Mouse (Mus musculus): ENCODE results near the gene Wipf2. TPM values are rescaled to one million over a fixed set of nuclear protein-coding genes. Genes with fewer than 3 reads are reported as not detected.

Wipf2 gene
- polyA plus RNA-seq, 1 experiment from 2014 or later = 3.9 TPM

DNA sequence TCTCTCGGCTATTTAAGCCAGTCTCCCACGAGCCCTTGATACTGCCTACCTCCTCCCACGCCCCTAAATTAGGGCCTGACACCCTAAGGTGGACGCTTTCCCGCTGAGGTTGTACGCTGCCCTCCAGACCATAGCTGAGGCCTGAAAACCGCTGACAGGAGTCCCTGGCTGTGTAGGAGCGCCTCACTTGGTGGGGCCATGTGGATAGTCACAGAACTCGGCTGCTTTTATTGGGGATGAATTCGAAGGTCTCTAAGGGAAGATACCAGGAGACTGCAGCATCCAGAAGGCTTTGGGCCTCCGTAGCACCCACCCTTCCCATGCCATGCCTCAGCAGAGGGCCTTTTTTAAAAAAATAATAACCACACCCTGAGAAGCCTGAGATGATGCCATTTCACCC, 25.5 kb upstream of the Wipf2 start:
- Histone ChIP-seq H3K9me3 (replicated peaks) (no peaks in the 10 kb centered on the region), H3K36me3 (peaks cover 22% of the 10 kb centered on the region), H3K27ac (replicated peaks) (no peak overlapping the region), H3K27me3 (ENCODE audit: low read depth, poor library complexity, severe bottlenecking) (peaks cover 46% of the 10 kb centered on the region), H3K4me3 (peak overlapping the region; percentile 75), H3K4me1 (peaks cover 54% of the 10 kb centered on the region)
- no peak for DNase-seq (ENCODE audit: low spot score)
- 46% methylated on average over 11 of the region's 11 CpGs for WGBS

DNA sequence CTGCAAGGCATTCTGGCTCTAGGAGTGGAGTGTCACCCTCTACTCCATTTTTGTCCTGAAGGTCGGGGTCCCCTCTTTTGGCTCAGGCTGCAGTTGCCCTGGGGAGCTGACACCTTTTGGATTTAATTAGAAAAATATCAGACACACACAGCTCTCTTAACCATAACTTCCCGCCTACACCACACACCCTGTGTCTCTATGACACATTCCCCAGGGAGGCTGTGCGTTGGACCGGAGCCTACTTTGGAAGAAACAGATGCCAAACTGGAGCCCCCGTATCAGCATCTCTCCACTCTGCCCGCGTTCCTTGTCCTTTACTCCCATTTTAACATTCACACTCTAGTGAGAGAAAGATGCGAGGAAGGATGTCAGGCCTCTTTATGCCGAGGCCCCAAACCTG, 24.9 kb upstream of the Wipf2 start:
- Histone ChIP-seq H3K4me3 (no peak overlapping the region), H3K4me1 (peaks cover 54% of the 10 kb centered on the region), H3K36me3 (peaks cover 16% of the 10 kb centered on the region), H3K27ac (replicated peaks) (no peak overlapping the region), H3K9me3 (replicated peaks) (no peaks in the 10 kb centered on the region), H3K27me3 (ENCODE audit: low read depth, poor library complexity, severe bottlenecking) (peaks cover 46% of the 10 kb centered on the region)
- no peak for DNase-seq (ENCODE audit: low spot score)
- 81% methylated on average over 9 of the region's 9 CpGs for WGBS

DNA sequence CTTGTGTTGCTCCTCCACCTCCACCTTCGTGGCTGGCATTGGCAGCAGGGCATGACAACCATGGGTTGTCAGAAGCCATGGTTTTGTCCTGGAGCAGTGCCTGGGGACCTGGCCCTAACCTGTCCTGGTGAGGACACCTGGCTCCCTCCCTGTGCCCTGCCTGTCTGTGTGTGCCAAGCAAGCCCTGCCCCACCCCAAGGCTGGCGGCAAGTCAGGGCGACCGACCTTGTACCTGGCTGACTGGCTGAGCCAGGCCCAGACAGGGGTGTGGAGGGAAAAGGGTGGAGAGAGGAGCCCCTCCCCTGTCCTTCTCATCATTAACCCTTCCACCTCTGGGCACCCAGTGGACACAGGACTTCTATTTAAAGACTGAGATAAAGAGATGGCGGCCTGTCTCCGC, 24.0 kb upstream of the Wipf2 start:
- Histone ChIP-seq H3K27ac (replicated peaks) (no peak overlapping the region), H3K4me3 (no peak overlapping the region), H3K27me3 (ENCODE audit: low read depth, poor library complexity, severe bottlenecking) (peaks cover 46% of the 10 kb centered on the region), H3K36me3 (peaks cover 7% of the 10 kb centered on the region), H3K4me1 (peaks cover 47% of the 10 kb centered on the region), H3K9me3 (replicated peaks) (no peaks in the 10 kb centered on the region)
- whole genome bisulfite sequencing = 52% methylated on average over 6 of the region's 6 CpGs
- no peak for DNase-seq (ENCODE audit: low spot score)

DNA sequence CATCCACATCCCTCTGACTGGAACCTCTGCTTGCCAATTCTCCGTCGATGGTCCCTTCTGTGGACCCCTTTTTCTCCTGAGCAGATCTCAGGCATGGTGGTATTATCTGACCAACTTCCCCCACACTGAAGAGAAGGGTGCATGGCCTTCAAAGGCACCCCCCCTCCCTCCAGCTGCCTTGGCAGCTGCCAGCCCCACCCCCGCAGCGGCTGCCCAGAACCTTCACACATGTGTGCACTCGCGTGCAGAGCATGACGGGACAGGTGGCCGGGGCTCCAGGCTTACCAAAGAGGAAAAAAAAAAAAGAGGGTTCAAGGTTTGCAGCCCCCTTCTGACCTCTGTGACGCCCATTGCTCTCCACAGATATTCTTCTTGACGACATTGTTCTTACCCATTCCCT, 23.5 kb upstream of the Wipf2 start:
- Histone ChIP-seq H3K27me3 (ENCODE audit: low read depth, poor library complexity, severe bottlenecking) (peaks cover 46% of the 10 kb centered on the region), H3K27ac (replicated peaks) (no peak overlapping the region), H3K4me1 (peaks cover 42% of the 10 kb centered on the region), H3K9me3 (replicated peaks) (no peaks in the 10 kb centered on the region), H3K36me3 (peaks cover 2% of the 10 kb centered on the region), H3K4me3 (no peak overlapping the region)
- 79% methylated on average over 10 of the region's 10 CpGs for WGBS
- no peak for DNase-seq (ENCODE audit: low spot score)

DNA sequence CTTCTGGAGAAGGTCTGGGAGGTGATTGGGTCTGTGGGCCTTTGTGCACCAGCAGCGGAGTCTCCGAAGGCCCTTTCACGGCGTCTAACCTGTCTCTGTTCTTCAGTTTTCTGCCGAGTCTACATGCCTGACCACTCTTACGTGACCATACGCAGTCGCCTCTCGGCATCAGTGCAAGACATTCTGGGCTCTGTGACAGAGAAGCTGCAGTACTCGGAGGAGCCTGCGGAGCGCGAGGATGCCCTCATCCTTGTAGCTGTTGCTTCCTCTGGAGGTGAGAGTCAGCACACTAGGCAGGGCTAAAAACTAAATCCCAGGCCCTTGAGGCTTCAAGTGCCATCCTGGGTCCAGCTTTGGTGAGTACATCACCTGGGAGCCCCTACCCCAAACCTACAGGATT, 17.4 kb upstream of the Wipf2 start:
- Histone ChIP-seq H3K4me3 (no peak overlapping the region), H3K36me3 (no peaks in the 10 kb centered on the region), H3K27me3 (ENCODE audit: low read depth, poor library complexity, severe bottlenecking) (peaks cover 28% of the 10 kb centered on the region), H3K27ac (replicated peaks) (no peak overlapping the region), H3K4me1 (peaks cover 24% of the 10 kb centered on the region), H3K9me3 (replicated peaks) (no peaks in the 10 kb centered on the region)
- WGBS = 55% methylated on average over 13 of the region's 13 CpGs
- DNase-seq (ENCODE audit: low spot score) = no peak

DNA sequence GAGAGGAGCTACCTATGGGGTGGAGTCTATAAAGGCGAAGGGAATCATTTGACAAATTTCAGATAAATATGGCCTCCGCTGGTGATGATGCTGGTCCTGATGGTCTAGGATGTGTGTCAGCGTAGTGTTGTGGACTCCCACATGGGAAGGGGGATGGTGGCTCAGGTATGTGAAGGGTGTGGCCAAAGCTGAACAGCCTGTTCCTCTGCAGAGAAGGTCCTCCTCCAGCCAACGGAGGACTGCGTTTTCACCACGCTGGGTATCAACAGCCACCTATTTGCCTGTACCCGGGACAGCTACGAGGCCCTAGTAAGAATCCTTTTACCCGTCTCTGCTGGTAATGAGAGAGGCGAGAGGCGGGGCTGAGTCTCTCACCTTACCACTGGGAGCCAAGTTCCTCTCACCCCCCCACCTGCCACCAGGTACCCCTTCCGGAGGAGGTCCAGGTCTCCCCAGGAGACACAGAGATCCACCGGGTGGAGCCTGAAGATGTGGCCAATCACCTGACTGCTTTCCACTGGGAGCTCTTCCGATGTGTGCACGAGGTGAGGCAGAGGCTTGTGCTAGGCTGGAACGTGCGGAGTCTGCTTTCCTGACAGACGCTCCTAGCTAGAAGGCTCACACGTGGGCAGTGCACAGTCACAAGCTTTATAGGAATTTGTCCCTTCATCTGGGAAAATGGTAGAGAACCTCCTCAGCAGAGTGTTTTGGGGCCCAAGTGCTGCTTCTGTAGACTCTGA, 16.4 kb upstream of the Wipf2 start:
- Histone ChIP-seq H3K27me3 (ENCODE audit: low read depth, poor library complexity, severe bottlenecking) (peaks cover 31% of the 10 kb centered on the region), H3K27ac (replicated peaks) (no peak overlapping the region), H3K9me3 (replicated peaks) (no peaks in the 10 kb centered on the region), H3K36me3 (no peaks in the 10 kb centered on the region), H3K4me3 (no peak overlapping the region), H3K4me1 (peaks cover 28% of the 10 kb centered on the region)
- WGBS = 66% methylated on average over 19 of the region's 19 CpGs
- no peak for DNase-seq (ENCODE audit: low spot score)

DNA sequence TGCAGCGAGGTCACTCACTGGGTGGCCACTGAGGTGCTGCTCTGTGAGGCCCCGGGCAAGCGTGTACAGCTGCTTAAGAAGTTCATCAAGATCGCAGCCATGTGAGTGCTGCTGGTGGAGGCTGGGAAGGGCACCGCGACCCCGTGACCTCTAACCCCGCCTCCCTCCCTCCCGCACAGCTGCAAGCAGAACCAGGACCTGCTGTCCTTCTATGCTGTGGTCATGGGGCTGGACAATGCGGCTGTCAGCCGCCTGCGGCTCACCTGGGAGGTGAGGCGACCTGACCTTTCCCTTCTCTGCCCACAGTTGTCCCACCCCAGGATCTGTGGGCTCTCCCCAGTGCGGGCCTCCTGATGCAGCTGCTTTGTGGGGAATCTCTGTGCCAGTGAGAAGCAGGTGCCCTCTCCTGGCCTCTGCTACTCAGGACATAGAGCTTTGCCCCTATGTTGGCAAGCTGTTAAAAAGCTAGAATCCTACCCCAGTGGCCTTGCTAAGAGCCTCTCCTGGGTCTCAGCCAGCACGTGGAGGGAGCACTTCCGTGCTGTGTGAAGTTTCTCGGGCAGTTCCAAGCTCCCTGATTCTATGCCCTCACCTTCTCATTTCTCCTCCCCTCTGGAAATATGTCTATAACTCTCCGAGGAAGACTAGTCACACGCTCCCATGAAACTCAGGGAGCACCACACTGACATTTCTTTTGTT, 14.1 kb upstream of the Wipf2 start:
- Histone ChIP-seq H3K27ac (replicated peaks) (peak overlapping the region; percentile 74), H3K36me3 (no peaks in the 10 kb centered on the region), H3K4me3 (peak overlapping the region; percentile 33)

DNA sequence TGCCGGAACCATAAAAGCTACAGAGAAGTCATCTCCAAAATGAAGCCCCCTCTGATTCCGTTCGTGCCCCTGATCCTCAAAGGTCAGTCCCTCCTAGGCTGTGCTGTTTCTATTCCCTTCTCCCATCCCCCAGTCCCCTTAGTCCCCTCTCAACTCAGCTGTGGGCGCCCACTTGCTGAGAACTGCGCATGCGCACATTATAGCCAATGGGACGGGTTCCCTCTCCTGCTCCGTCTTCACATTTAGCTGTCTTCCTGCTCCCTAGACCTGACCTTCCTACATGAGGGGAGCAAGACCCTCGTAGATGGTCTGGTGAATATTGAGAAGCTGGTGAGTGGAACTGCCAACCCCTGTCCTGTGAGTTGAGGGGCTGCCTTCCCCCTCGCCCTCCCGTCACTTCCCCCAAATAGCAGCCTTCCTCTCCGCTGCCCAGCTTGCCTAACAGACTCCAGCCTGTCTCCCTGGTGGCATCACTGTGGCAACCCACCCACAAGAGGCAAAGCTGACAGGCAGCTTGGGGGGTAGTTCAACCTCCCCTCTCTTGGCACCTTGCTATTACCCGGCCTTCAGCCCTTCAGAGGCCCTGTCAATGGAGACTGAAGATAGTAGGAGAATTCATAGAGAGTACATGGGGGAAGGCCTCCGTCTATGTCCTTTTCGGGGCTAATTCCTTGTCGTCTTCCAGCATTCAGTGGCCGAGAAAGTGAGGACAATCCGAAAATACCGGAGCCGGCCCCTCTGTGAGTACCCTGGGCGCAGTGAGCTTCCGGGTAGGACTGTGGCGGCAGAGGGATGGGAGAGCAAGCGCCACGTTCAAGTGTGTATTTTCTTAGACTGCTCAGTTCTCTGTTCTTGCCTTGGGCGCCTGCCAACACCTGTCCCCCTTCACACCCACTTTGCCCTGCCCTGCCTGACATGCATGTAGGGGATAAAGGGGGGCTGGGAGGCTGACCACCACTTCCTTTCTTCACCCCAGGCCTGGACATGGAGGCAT, 13.0 kb upstream of the Wipf2 start:
- H3K4me1 ChIP-seq = peaks cover 36% of the 10 kb centered on the region
- H3K4me3 ChIP-seq = no peak overlapping the region
- no peaks in the 10 kb centered on the region for H3K9me3 ChIP-seq (replicated peaks)
- 71% methylated on average over 26 of the region's 26 CpGs for WGBS
- H3K27me3 ChIP-seq (ENCODE audit: low read depth, poor library complexity, severe bottlenecking) = peaks cover 34% of the 10 kb centered on the region
- no peaks in the 10 kb centered on the region for H3K36me3 ChIP-seq
- DNase-seq (ENCODE audit: low spot score) = peak; percentile 50
- H3K27ac ChIP-seq (replicated peaks) = peak overlapping the region; percentile 74

More for the DNA sequence above, 14.1 kb upstream of the Wipf2 start:
- DNase-seq (ENCODE audit: low spot score) = peak; percentile 58
- 9% methylated on average over 19 of the region's 19 CpGs for WGBS
- peaks cover 34% of the 10 kb centered on the region for H3K27me3 ChIP-seq (ENCODE audit: low read depth, poor library complexity, severe bottlenecking)
- no peaks in the 10 kb centered on the region for H3K9me3 ChIP-seq (replicated peaks)
- H3K4me1 ChIP-seq = peaks cover 36% of the 10 kb centered on the region

DNA sequence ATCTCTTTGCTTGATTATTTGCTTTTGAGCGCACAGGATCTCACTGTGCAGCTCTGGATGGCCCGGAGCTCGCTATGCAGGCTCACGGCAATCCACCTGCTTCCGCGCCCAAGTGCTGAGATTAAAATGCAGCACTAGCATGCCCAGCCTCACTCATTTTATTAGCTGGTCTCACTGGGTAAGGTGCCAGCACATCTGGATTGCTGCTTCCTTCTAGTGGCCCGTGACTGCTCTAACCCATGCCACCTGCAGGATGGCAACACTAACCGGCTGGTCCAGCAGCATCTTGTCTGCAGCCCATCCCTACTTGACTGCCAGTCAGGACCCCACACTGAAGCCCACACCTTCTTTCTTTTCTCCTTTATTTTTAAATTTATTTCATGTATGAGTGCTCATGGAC, 9.3 kb upstream of the Wipf2 start:
- Histone ChIP-seq H3K4me1 (peaks cover 35% of the 10 kb centered on the region), H3K27me3 (ENCODE audit: low read depth, poor library complexity, severe bottlenecking) (peaks cover 25% of the 10 kb centered on the region), H3K4me3 (no peak overlapping the region), H3K36me3 (no peaks in the 10 kb centered on the region), H3K27ac (replicated peaks) (no peak overlapping the region), H3K9me3 (replicated peaks) (no peaks in the 10 kb centered on the region)
- WGBS = 91% methylated on average over 8 of the region's 8 CpGs
- DNase-seq (ENCODE audit: low spot score) = no peak

DNA sequence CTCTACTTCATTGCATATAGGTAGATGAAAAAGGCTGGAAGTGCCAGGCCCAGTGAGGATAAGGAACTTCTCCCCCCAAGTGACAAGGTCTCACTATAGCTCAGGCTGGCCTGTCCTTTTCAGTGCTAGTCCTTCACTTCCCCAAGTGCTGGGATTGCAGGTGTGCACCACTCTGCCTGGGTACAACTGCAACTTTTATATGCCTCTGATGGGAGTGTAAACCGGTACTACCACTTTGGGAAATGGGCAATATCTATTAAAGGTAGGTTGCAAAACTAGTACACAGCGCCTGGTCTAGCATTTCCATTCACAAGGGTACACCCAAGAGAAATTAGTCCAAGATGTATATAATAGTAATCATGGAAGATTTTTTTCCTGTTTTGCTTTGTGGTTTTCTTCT, 8.8 kb upstream of the Wipf2 start:
- 89% methylated on average over 2 of the region's 2 CpGs for WGBS
- H3K36me3 ChIP-seq = no peaks in the 10 kb centered on the region
- H3K4me1 ChIP-seq = peaks cover 29% of the 10 kb centered on the region
- no peak overlapping the region for H3K4me3 ChIP-seq
- H3K27ac ChIP-seq (replicated peaks) = no peak overlapping the region
- H3K9me3 ChIP-seq (replicated peaks) = no peaks in the 10 kb centered on the region
- DNase-seq (ENCODE audit: low spot score) = no peak
- H3K27me3 ChIP-seq (ENCODE audit: low read depth, poor library complexity, severe bottlenecking) = peaks cover 19% of the 10 kb centered on the region

DNA sequence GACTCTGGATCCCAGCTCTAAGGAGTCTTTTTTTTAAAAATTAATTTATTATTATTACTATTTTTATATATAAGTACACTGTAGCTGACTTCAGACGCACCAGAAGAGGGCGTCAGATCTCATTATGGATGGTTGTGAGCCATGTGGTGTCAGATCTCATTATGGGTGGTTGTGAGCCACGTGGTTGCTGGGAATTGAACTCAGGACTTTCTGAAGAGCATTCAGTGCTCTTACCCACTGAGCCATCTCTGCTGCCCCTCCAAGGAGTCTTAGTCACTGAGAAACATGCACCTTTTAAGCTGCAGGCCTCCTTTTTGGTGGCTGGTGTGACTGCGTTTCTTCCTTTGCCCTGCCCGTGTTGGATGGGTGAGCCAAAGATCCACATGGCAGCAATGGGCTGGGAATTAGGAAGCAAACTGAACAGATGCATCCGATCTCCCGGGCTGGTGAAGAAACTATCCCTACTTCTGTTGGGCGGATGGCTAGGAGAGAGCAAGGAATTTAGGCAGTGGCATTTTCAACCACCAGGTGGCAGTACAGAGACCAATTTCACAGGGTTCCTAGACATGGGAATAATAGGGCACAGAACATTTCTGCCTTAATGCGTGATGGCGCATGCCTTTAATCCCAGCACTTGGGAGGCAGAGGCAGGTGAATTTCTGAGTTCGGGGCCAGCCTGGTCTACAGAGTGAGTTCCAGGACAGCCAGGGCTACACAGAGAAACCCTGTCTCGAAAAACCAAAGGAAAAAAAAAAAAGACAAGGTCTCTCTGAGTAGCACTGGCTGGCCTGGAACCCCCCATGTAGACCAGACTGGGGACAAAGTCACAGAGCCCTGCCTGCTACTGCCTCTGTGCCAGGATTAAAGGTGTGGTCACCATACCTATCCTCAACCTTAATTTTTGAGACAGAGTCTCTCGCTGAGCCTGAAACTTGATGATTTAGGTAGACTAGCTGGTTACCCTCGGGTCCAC, 4.4 kb upstream of the Wipf2 start:
- Histone ChIP-seq H3K9me3 (replicated peaks) (no peaks in the 10 kb centered on the region), H3K4me1 (peaks cover 13% of the 10 kb centered on the region), H3K4me3 (no peak overlapping the region), H3K36me3 (no peaks in the 10 kb centered on the region), H3K27me3 (ENCODE audit: low read depth, poor library complexity, severe bottlenecking) (no peaks in the 10 kb centered on the region), H3K27ac (replicated peaks) (0 out of 2 replicates have a peak overlapping the region, but pooled peaks have one; percentile 33)
- peak; percentile 87 for DNase-seq (ENCODE audit: low spot score)
- WGBS = 34% methylated on average over 14 of the region's 14 CpGs

Measured in midbrain, embryonic 10.5 days (tissue).